Mouse (Mus musculus) embryo, embryonic 11 days (tissue): Measurements from ENCODE around the gene Rnf6.
"Not testable (repeated sequence)": the region's sequence is repeated elsewhere in the genome, so short reads cannot be mapped to it uniquely, and the experiment has no call there.

Source experiments
- DNase-seq: peaks from one replicate; pipeline ENCODE4 v3.0.0-alpha.2; 2015

The Rnf6 gene

GRCm38 (mm10) chr5:146229869-146230650, 8.7 kb upstream of the Rnf6 start:
- peak; percentile 7 for DNase-seq

- DNase-seq: no peak
These were observed 6.1 kb upstream of the Rnf6 start for GRCm38 (mm10) chr5:146227496-146227895.

- DNase-seq: no peak
These were observed 2.4 kb upstream of the Rnf6 start for GRCm38 (mm10) chr5:146223786-146224185.

GRCm38 (mm10) chr5:146221722-146222121, 367 bp upstream of the Rnf6 start:
- DNase-seq: no peak

GRCm38 (mm10) chr5:146220501-146220878, 865 bp downstream of the Rnf6 start:
- DNase-seq: no peak

- DNase-seq: no peak
These were observed 15.8 kb downstream of the Rnf6 start for GRCm38 (mm10) chr5:146205537-146205936.

GRCm38 (mm10) chr5:146203921-146204320, 17.4 kb downstream of the Rnf6 start:
- no peak for DNase-seq

GRCm38 (mm10) chr5:146200580-146200979, 20.8 kb downstream of the Rnf6 start:
- DNase-seq: no peak

- no peak for DNase-seq
These were observed 21.8 kb downstream of the Rnf6 start for GRCm38 (mm10) chr5:146199540-146199939.

- DNase-seq: no peak
These were observed 22.3 kb downstream of the Rnf6 start for GRCm38 (mm10) chr5:146199073-146199472.

GRCm38 (mm10) chr5:146193360-146193759, 28.0 kb downstream of the Rnf6 start:
- DNase-seq: no peak

- no peak for DNase-seq
These were observed 30.7 kb downstream of the Rnf6 start for GRCm38 (mm10) chr5:146190501-146191269.

GRCm38 (mm10) chr5:146190093-146190492, 31.3 kb downstream of the Rnf6 start:
- DNase-seq: no peak

- DNase-seq: no peak
These were observed 32.6 kb downstream of the Rnf6 start for GRCm38 (mm10) chr5:146188712-146189111.

GRCm38 (mm10) chr5:146188144-146188543, 33.2 kb downstream of the Rnf6 start:
- no peak for DNase-seq

GRCm38 (mm10) chr5:146187441-146187840, 33.9 kb downstream of the Rnf6 start:
- peak; percentile 39 for DNase-seq

- not testable (repeated sequence) for DNase-seq
These were observed 36.2 kb downstream of the Rnf6 start, which contains the start of gene 1700001J03Rik for GRCm38 (mm10) chr5:146185204-146185603. Gene 1700001J03Rik, minus strand, starts transcription at chr5:146185304.

GRCm38 (mm10) chr5:146172744-146173143, 48.6 kb downstream of the Rnf6 start:
- not testable (repeated sequence) for DNase-seq

- not testable (repeated sequence) for DNase-seq
These were observed 50.7 kb downstream of the Rnf6 start, which contains the start of gene Gm6309 for GRCm38 (mm10) chr5:146170621-146171020. Gene Gm6309, minus strand, starts transcription at chr5:146170721.

GRCm38 (mm10) chr5:146160439-146160838, 60.9 kb downstream of the Rnf6 start, which contains the start of gene Gm5565:
Gene Gm5565, minus strand, starts transcription at chr5:146160539.
- DNase-seq: not testable (repeated sequence)
